Mouse (Mus musculus): ENCODE results near the gene Rspry1.

The Rspry1 gene

GRCm38 (mm10) chr8:94684287-94684686 lies 82.5 kb downstream of the Rspry1 start:
- in situ Hi-C loops (cut with MboI, MseI) = no loop called here

GRCm38 (mm10) chr8:94685953-94686352 lies 84.2 kb downstream of the Rspry1 start:
- in situ Hi-C loops (cut with MboI, MseI) = no loop called here

- in situ Hi-C loops (cut with MboI, MseI) = loop anchor here in 1 of 2 experiments (10.0 kb wide), 1 partner anchor 360 kb away; no protein-coding TSS in a partner anchor
Measured at GRCm38 (mm10) chr8:94694701-94695100, 93.0 kb downstream of the Rspry1 start.

- in situ Hi-C loops (cut with MboI, MseI) = loop anchor here in 1 of 2 experiments (10.0 kb wide), 1 partner anchor 361 kb away; no protein-coding TSS in a partner anchor
Measured at GRCm38 (mm10) chr8:94695341-94695993, 93.7 kb downstream of the Rspry1 start.

GRCm38 (mm10) chr8:94695994-94696384 lies 94.3 kb downstream of the Rspry1 start, which contains the start of gene Pllp:
Gene Pllp (minus strand): TSS chr8:94696278.
- in situ Hi-C loops (cut with MboI, MseI) = loop anchor here in 1 of 2 experiments (10.0 kb wide), 1 partner anchor 361 kb away; no protein-coding TSS in a partner anchor

- in situ Hi-C loops (cut with MboI, MseI) = loop anchor here in 1 of 2 experiments (10.0 kb wide), 1 partner anchor 362 kb away; no protein-coding TSS in a partner anchor
Measured at GRCm38 (mm10) chr8:94696566-94696965, 94.8 kb downstream of the Rspry1 start.

- in situ Hi-C loops (cut with MboI, MseI) = loop anchor here in 1 of 2 experiments (10.0 kb wide), 1 partner anchor 363 kb away; no protein-coding TSS in a partner anchor
Measured at GRCm38 (mm10) chr8:94697956-94698355, 96.2 kb downstream of the Rspry1 start.

GRCm38 (mm10) chr8:94699366-94699765 lies 97.6 kb downstream of the Rspry1 start:
- in situ Hi-C loops (cut with MboI, MseI) = loop anchor here in 1 of 2 experiments (10.0 kb wide), 1 partner anchor 365 kb away; no protein-coding TSS in a partner anchor

- in situ Hi-C loops (cut with MboI, MseI) = loop anchor here (5.0 to 10.0 kb wide), 3 partner anchors 93 to 104 kb away; no protein-coding TSS in a partner anchor
Measured at GRCm38 (mm10) chr8:94700421-94700935, 98.7 kb downstream of the Rspry1 start.

- in situ Hi-C loops (cut with MboI, MseI) = loop anchor here (5.0 to 10.0 kb wide), 3 partner anchors 95 to 103 kb away; no protein-coding TSS in a partner anchor
Measured at GRCm38 (mm10) chr8:94702156-94702555, 100.4 kb downstream of the Rspry1 start.

- in situ Hi-C loops (cut with MboI, MseI) = loop anchor here (5.0 to 10.0 kb wide), 3 partner anchors 96 to 102 kb away; no protein-coding TSS in a partner anchor
Measured at GRCm38 (mm10) chr8:94702844-94703813, 101.4 kb downstream of the Rspry1 start.

- in situ Hi-C loops (cut with MboI, MseI) = loop anchor here (5.0 to 10.0 kb wide), 3 partner anchors 97 to 101 kb away; no protein-coding TSS in a partner anchor
Measured at GRCm38 (mm10) chr8:94703972-94704668, 102.4 kb downstream of the Rspry1 start.

GRCm38 (mm10) chr8:94704669-94704984 lies 102.9 kb downstream of the Rspry1 start:
- in situ Hi-C loops (cut with MboI, MseI) = loop anchor here (5.0 to 10.0 kb wide), 3 partner anchors 97 to 100 kb away; no protein-coding TSS in a partner anchor

GRCm38 (mm10) chr8:94705581-94706245 lies 104.0 kb downstream of the Rspry1 start:
- in situ Hi-C loops (cut with MboI, MseI) = loop anchor here in 1 of 2 experiments (5.0 to 10.0 kb wide), 2 partner anchors 99 to 117 kb away; no protein-coding TSS in a partner anchor

GRCm38 (mm10) chr8:94706732-94707395 lies 105.1 kb downstream of the Rspry1 start:
- in situ Hi-C loops (cut with MboI, MseI) = loop anchor here in 1 of 2 experiments (5.0 to 10.0 kb wide), 2 partner anchors 98 to 115 kb away; no protein-coding TSS in a partner anchor
